Mouse (Mus musculus) T-helper 1 cell (primary cell): ENCODE data around the gene Cntnap2.

Experiments used
- in situ Hi-C: fragments of 300-600 bp; cut with MboI, MseI; formaldehyde crosslinking; loops from one replicate; pipeline ENCODE4 v1.15.1; 2025; ENCODE audit warnings: high pct_unique_total_duplicates

Cntnap2 gene

GRCm38 (mm10) chr6:47287722-47288121 is 2228.6 kb downstream of the Cntnap2 start:
- in situ Hi-C loops = no loop called here

- in situ Hi-C loops = no loop called here
Observed at GRCm38 (mm10) chr6:47291973-47292372, 2232.8 kb downstream of the Cntnap2 start.

GRCm38 (mm10) chr6:47292437-47292836 is 2233.3 kb downstream of the Cntnap2 start:
- in situ Hi-C loops = no loop called here

GRCm38 (mm10) chr6:47294433-47294832 is 2235.3 kb downstream of the Cntnap2 start:
- in situ Hi-C loops = no loop called here

- in situ Hi-C loops = loop anchor here (10.0 kb wide), 1 partner anchor 460 kb away; no protein-coding TSS in a partner anchor
Observed at GRCm38 (mm10) chr6:47304848-47305490, 2245.8 kb downstream of the Cntnap2 start.

GRCm38 (mm10) chr6:47306065-47306798 is 2247.1 kb downstream of the Cntnap2 start:
- in situ Hi-C loops = loop anchor here (10.0 kb wide), 1 partner anchor 459 kb away; no protein-coding TSS in a partner anchor

GRCm38 (mm10) chr6:47306954-47307353 is 2247.8 kb downstream of the Cntnap2 start:
- in situ Hi-C loops = loop anchor here (10.0 kb wide), 1 partner anchor 458 kb away; no protein-coding TSS in a partner anchor

GRCm38 (mm10) chr6:47314507-47315334 is 2255.6 kb downstream of the Cntnap2 start:
- in situ Hi-C loops = loop anchor here (5.0 kb wide), 1 partner anchor 333 kb away; no protein-coding TSS in a partner anchor

DNA sequence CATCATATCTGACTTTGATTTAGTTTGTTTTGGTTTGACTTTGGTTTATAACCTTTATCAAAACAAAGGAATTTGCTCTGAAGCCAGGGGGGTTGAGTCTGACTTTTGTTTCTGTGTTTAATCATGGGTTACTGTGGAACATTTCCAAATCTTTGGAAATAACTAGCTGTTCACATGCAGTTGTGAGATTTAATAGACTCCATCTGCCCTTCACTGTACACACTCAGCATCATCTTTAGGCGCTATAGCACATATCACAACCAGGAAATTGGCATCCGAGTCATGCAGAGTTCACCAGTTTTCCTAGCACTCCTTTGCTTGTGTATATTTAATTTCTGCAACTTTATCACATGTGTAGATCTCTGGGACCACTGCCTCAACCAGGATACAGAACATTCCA is 2256.3 kb downstream of the Cntnap2 start:
- in situ Hi-C loops = no loop called here

DNA sequence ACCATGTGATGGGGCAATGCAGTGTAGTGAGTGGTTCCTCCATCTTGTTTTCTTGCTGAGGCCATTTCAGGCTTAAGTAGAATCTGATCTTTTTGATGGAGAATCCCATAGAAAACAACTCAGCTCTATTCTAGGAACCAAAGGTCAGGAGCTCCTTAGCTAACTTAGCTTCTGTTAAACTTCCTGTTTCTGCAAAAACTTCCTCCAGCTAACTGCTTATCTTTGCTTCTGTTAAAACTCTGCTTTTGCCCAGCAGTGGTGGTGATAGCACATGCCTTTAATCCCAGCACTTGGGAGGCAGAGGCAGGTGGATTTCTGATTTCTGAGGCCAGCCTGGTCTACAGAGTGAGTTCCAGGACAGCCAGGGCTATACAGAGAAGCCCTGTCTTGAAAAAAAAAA is 2258.1 kb downstream of the Cntnap2 start:
- in situ Hi-C loops = no loop called here

- in situ Hi-C loops = no loop called here
Observed at GRCm38 (mm10) chr6:47318705-47319104, 2259.5 kb downstream of the Cntnap2 start.

GRCm38 (mm10) chr6:47319309-47319983 is 2260.3 kb downstream of the Cntnap2 start:
- in situ Hi-C loops = no loop called here

DNA sequence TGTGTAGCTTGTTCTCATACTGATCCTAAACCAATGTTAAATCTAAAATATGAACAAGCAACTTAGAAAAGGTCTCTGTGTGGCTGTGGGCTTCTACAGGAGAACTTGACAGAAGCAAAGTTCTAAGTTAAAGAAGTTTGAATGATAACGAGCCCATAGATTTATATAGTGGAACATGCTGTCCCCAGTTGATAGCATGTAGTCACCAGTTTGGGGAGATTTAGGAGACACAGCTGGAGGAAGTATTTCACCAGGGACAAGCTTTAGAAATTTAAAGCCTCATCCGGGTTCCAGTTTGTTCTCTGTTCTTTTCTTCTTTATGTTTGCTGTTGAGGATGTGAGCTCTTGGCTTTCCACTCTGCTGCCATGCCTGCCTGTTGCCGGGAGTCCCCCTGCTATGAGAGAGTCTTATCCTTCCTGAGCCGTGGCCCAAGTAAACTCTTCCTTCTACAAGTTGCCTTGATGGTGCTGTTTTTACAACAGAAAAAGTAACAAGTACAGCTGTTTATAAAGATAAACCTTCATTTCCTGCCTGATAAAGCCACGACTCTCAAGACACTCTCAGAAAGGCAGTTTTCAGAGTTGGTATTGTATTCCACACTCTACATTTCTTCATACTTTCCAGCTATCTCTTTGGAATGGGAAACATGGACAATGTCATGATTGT is 2264.1 kb downstream of the Cntnap2 start:
- in situ Hi-C loops = no loop called here

GRCm38 (mm10) chr6:47323886-47324285 is 2264.7 kb downstream of the Cntnap2 start:
- in situ Hi-C loops = no loop called here

DNA sequence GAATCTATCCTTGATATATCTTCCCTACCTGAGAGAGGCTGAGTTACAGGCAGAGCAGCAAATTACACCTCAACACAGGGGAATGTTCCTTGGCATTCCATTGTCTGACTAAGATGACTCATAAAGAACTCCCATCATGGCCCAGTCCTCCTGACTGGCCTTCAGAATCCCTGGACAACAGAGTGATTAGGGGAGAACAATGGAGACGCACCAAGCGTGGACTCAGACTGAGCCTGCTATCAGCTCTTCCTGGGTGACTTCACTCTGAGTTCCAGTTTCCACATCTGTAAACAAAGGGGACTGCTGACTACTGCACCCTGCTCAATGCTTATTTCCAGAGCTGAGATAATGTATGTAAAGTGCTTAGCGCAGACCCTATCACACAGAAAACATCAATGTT is 2269.1 kb downstream of the Cntnap2 start:
- in situ Hi-C loops = no loop called here

DNA sequence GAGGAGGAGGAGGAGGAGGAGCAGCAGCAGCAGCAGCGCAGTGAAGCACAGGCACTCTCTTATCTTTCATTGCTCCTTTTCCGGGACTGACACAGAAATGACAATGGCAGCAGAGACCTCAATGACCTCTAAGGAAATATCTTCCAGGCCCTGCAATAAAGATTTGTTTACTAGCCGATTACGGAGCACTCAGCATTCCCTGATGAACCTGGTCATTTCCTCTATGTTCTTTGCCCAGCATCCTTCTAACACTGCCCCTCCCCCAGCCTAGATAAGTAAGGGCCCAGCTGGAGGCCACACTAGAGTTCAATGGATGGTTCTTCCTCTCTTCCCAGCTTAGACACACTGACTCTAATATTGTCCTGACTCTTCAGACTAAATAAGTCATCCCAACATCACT is 2270.1 kb downstream of the Cntnap2 start:
- in situ Hi-C loops = no loop called here

DNA sequence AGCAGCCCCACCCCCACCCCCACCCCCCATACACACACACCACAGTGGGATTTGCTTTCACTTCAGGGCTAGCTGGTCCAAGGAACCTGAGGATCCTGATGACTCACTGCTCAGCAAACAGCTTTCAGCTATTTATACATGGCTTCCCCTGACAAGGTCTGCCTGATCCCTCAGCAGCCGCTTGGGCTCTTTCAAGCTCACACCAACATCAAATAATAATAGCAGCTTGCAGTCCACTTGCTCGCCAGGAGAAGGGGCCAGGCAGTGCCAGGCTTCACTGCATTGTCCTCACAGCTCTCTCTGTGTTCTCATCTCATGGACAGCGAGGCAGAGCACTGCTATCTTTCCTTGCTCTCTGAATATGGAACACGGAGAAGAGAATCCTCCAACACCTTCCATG is 2273.9 kb downstream of the Cntnap2 start:
- in situ Hi-C loops = no loop called here

DNA sequence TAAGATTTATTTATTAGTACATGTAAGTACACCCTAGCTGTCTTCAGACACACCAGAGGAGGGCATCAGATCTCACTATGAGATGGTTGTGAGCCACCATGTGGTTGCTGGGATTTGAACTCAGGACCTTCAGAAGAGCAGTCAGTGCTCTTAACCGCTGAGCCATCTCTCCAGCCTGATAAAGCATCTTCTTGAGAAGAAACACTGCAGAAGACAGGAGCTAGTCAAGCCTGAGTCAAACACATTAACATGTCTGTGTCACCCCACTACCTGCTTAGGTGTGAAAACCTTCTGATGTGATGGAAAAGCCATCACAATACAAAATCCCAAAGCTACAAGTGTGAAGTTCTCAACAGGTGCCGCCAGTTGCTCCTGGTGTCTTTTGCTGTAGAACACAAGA is 2275.2 kb downstream of the Cntnap2 start:
- in situ Hi-C loops = no loop called here

GRCm38 (mm10) chr6:47337300-47337699 is 2278.1 kb downstream of the Cntnap2 start:
- in situ Hi-C loops = no loop called here

DNA sequence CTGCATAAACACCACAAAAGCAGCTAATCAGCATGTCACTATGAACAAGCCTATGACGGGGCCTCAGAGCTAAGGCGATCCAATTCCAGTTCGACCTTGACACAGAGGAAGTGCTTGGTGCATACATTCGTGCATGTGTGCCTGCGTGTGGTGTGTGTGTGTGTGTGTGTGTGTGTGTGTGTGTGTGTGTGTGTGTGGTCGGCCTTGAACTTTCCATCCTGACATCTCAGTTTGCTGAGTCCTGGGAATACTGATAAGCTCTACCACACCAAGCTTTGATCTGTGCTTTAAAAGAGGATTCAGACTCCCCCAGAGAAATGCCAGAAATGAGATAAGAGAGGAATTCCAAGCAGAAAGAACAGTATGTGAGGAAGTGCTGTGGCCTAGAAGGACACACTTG is 2279.0 kb downstream of the Cntnap2 start:
- in situ Hi-C loops = no loop called here
